Mouse (Mus musculus) liver, embryonic 14.5 days (tissue): ENCODE data around the gene B630019K06Rik.

Experiments
- CTCF ChIP-seq: IDR thresholded peaks from 2 replicates; pipeline ENCODE4 v1.5.1; 2016; ENCODE audit warnings: antibody characterized with exemption, low read depth, control low read depth
- EP300 ChIP-seq: IDR thresholded peaks from 2 replicates; pipeline ENCODE4 v1.6.1; 2016; ENCODE audit warnings: antibody characterized with exemption, low read depth

- TF ChIP-seq EP300 = no peak
- TF ChIP-seq CTCF = no peak
These were observed at the start of gene B630019K06Rik for GRCm38 (mm10) chrX:8892343-8893155.
